Mouse (Mus musculus): ENCODE measurements at regions not wholly inside any gene's neighbourhood (a gene's known extent, or its start where the extent isn't known, plus 50 kb on each side); places are given as distances from the start of the nearest gene placed in this dataset.

GRCm38 (mm10) chr8:125327006-125327405, 242.6 kb downstream of the Sipa1l2 start:
- TF ChIP-seq CTCF (IDR thresholded peaks at IDR 0.05; ENCODE audit: low read depth), result no peak
- TF ChIP-seq EP300 (IDR thresholded peaks at IDR 0.05; ENCODE audit: low read depth), result no peak

Data from heart, postnatal 0 days (tissue).